Mouse (Mus musculus) intestine, postnatal 0 days (tissue): ENCODE data around the gene Olfr577. TPM values are rescaled to one million over a fixed set of nuclear protein-coding genes. Genes with fewer than 3 reads are reported as not detected.

Experiments
- ATAC-seq: fragments of 200-750 bp; cut with Nextera tagmentation; 2 replicates; pipeline ENCODE4 v1.8.0; 2017; ENCODE audit warnings: mild to moderate bottlenecking, moderate TSS enrichment, moderate library complexity
- H3K27ac ChIP-seq: fragments of 300-500 bp; sonication (generic); 2 replicates; pipeline ENCODE4 v1.5.1; 2014; ENCODE audit warnings: mild to moderate bottlenecking, low read depth, low read length, moderate library complexity
- H3K27me3 ChIP-seq: fragments of 300-500 bp; sonication (generic); replicated peaks from 2 replicates; pipeline ENCODE4 v1.6.1; 2014; ENCODE audit warnings: low read length, mixed read lengths; ENCODE audit not compliant: control insufficient read depth, insufficient read depth
- H3K36me3 ChIP-seq: fragments of 300-500 bp; sonication (generic); 2 replicates; pipeline ENCODE4 v1.6.1; 2014; ENCODE audit warnings: mild to moderate bottlenecking, moderate library complexity; ENCODE audit not compliant: control insufficient read depth, insufficient read depth
- H3K4me1 ChIP-seq: fragments of 300-500 bp; sonication (generic); replicated peaks from 2 replicates; pipeline ENCODE4 v1.6.1; 2014; ENCODE audit warnings: antibody characterized with exemption, low read length, mixed read lengths; ENCODE audit not compliant: control insufficient read depth, insufficient read depth
- H3K4me2 ChIP-seq: fragments of 300-500 bp; sonication (generic); replicated peaks from 2 replicates; pipeline ENCODE4 v1.6.1; 2014; ENCODE audit warnings: low read depth, mild to moderate bottlenecking, moderate library complexity
- H3K4me3 ChIP-seq: fragments of 300-500 bp; sonication (generic); 2 replicates; pipeline ENCODE4 v1.5.1; 2014; ENCODE audit warnings: low read depth, low read length
- H3K9ac ChIP-seq: fragments of 300-500 bp; sonication (generic); 2 replicates; pipeline ENCODE4 v1.6.1; 2014; ENCODE audit warnings: mild to moderate bottlenecking, low read depth, low read length
- H3K9me3 ChIP-seq: fragments of 300-500 bp; sonication (generic); 2 replicates; pipeline ENCODE4 v1.6.1; 2016; ENCODE audit warnings: mixed run types; ENCODE audit not compliant: control insufficient read depth
- CTCF ChIP-seq: sonication (generic); IDR thresholded peaks from 2 replicates; pipeline ENCODE4 v1.5.1; 2016; ENCODE audit warnings: low read depth, mild to moderate bottlenecking, control low read depth, antibody characterized with exemption, moderate library complexity
- WGBS: fragments of 180-500 bp; shearing (Covaris S2); extraction: QIAGEN DNeasy Blood & Tissue Kit; methylation state at CpG from one replicate; pipeline ENCODE4 v1.1.7; 2014; 5-methylcytosine and 5-hydroxymethylcytosine counted together
- polyA plus RNA-seq: library from polyadenylated mRNA; unstranded; fragments of >200 nt; fragmentation: Nextera tagmentation; extraction: Ambion mirVana; gene quantifications from 2 replicates; pipeline ENCODE4 v1.2.1, GENCODE M21; 2015

Gene Olfr577
- polyA plus RNA-seq = not detected in 2 replicates

DNA sequence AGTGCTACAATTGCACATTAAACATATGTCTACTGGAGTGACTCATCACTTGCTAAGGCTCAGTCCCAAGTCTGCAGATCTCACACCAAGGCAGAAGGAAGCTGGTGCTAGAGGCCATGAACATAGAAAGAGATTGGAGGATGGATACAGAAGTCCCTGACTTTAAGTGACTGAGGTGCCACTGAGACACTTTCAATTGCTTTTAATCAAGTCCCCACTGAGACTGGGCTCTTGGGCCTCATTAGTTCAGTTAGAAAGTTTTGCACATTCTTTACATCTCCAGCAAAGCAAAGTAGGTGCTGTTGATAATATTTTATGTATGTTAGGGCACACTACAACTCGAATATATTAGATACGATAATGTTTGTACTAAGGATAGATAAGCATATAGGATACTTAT, at the start of gene Olfr577:
Olfr577 (minus strand) TSS at position 101 of the 400 bp plus-strand sequence.
- Histone ChIP-seq H3K4me2 (no peak within 1 kb of the TSS), H3K36me3 (no peaks in the 10 kb centered on the region), H3K9ac (no peak within 1 kb of the TSS), H3K27ac (no peak within 1 kb of the TSS), H3K4me1 (no peaks in the 10 kb centered on the region), H3K4me3 (no peak within 1 kb of the TSS), H3K9me3 (no peaks in the 10 kb centered on the region), H3K27me3 (no peaks in the 10 kb centered on the region)
- no peak for ATAC-seq
- WGBS = 85% methylated on average over 2 of the region's 2 CpGs
- no peak for TF ChIP-seq CTCF

DNA sequence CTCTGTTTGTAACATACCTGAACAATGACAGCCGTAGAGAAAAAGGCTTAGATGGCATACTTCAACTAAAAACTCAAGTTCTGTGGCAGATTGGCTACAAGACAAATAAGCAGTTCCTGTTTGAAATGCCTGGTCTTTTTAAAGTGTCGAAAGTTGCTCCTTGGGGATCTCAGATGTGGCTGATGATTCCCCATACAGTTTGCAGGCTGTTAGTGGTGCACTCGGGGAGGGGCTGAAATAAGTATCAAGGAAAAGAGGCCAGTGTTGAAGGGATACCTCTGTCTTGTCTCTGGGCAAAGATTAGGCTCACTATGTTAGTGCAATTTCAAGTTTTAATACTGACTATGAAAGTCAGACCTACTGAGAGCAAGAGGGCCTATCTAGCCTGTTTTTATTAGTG, 13.5 kb upstream of the Olfr577 start, which contains the start of gene Olfr578:
Olfr578 (minus strand) TSS at position 101 of the 400 bp plus-strand sequence.
- H3K4me2 ChIP-seq = no peak within 1 kb of the TSS
- no peak within 1 kb of the TSS for H3K27ac ChIP-seq
- H3K4me1 ChIP-seq = no peaks in the 10 kb centered on the region
- no peaks in the 10 kb centered on the region for H3K36me3 ChIP-seq
- H3K27me3 ChIP-seq = no peaks in the 10 kb centered on the region
- ATAC-seq = no peak
- TF ChIP-seq CTCF = no peak
- no peak within 1 kb of the TSS for H3K9ac ChIP-seq
- 68% methylated on average over 3 of the region's 3 CpGs for WGBS
- H3K9me3 ChIP-seq = no peaks in the 10 kb centered on the region
- no peak within 1 kb of the TSS for H3K4me3 ChIP-seq

DNA sequence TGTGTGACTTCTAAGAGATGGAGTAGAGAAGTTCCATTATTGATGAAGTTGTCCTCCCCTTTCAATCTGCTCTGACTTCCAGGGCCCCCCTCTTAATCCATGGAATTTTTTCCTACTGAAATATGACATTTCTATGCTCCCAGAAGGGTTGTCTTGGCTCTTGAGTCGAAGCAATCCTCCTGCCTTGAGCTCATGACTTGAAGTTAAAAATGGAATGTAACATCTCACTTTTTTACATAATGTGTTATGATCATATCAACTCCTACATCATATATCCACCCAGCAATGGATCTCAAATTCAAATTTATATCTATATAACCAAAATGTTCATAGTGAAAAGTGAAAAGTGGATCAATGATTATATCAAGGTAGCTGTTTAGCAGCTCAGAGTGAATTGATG, 1.3 kb downstream of the Olfr577 start:
- 42% methylated on average over 1 of the region's 1 CpGs for WGBS
- Histone ChIP-seq H3K4me2 (no peak overlapping the region), H3K9ac (no peak overlapping the region), H3K9me3 (no peaks in the 10 kb centered on the region), H3K36me3 (no peaks in the 10 kb centered on the region), H3K27me3 (no peaks in the 10 kb centered on the region), H3K4me1 (no peaks in the 10 kb centered on the region), H3K4me3 (no peak overlapping the region), H3K27ac (no peak overlapping the region)
- no peak for TF ChIP-seq CTCF
- no peak for ATAC-seq

DNA sequence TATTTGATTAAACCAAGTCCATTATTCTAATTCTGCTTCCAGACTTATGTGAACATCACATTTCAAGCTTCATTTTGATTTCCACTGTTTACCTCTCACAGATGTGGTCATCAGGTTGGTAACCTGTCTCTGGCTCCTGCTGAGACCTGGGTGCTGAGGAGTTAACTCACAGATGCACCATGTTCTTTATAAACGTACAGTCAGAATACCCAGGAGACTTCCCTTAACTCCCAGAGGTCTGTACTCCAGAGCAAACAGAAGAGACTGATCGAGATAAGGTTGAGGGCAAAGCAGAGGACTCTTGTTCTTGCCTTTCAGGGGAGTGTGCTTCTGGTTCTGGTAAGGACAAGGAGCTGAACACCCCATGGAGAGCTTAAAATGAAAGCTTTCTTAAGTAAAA, 13.4 kb downstream of the Olfr577 start, which contains the start of gene Olfr576:
Olfr576 (plus strand) TSS at position 301 of the 400 bp plus-strand sequence.
- no peak for TF ChIP-seq CTCF
- 6% methylated on average over 2 of the region's 2 CpGs for WGBS

DNA sequence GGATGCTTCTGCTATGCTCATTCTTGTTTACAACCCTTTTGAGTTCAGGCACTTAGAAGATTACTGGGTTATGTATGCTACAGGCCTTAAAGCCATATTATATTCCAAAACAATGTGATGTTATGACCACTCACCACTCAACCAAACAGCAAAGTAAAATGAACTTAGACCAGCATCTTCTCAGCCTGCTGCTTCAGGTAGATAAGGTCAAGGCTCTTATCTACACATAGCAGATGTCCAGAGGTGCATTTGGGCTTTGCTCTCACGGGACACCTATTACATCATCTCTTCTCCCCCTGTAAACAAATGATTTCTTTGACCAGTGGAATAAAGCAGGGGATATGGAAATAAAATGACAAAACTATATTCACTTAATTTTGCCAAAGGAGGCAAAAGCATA, 17.1 kb downstream of the Olfr577 start, which contains the start of gene Olfr575:
Olfr575 (minus strand) TSS at position 183 of the 400 bp plus-strand sequence.
- ATAC-seq = no peak
- Histone ChIP-seq H3K4me2 (no peak within 1 kb of the TSS), H3K9me3 (no peaks in the 10 kb centered on the region), H3K4me3 (no peak within 1 kb of the TSS), H3K36me3 (no peaks in the 10 kb centered on the region), H3K9ac (no peak within 1 kb of the TSS), H3K4me1 (no peaks in the 10 kb centered on the region), H3K27ac (no peak within 1 kb of the TSS), H3K27me3 (no peaks in the 10 kb centered on the region)
- TF ChIP-seq CTCF = no peak
- 47% methylated on average over 1 of the region's 1 CpGs for WGBS

More for the DNA sequence above, 13.4 kb downstream of the Olfr577 start, which contains the start of gene Olfr576:
- no peaks in the 10 kb centered on the region for H3K4me1 ChIP-seq
- H3K4me2 ChIP-seq = no peak within 1 kb of the TSS
- H3K27me3 ChIP-seq = no peaks in the 10 kb centered on the region
- H3K36me3 ChIP-seq = no peaks in the 10 kb centered on the region
- ATAC-seq = no peak
- H3K9ac ChIP-seq = no peak within 1 kb of the TSS
- H3K27ac ChIP-seq = no peak within 1 kb of the TSS
- H3K4me3 ChIP-seq = no peak within 1 kb of the TSS
- no peaks in the 10 kb centered on the region for H3K9me3 ChIP-seq

DNA sequence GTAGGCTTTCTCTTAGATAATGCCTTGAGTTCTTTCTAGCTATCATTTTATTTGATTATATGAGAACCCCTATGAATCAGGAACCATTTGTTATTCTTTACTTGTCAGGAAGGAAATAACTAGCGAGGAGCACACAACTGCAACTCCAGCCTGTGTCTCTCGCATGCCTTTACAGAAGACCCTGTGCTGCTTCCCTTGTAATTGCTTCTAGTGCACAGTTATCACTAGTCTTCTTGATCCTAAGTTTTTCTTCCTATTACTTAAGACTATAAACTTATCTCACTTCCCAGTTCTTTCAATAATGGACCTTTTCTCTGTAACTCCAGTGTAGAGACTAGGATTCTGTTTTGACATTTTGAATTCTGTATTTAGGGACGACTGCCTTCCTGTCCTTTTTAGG, 17.6 kb downstream of the Olfr577 start:
- no peaks in the 10 kb centered on the region for H3K36me3 ChIP-seq
- no peak overlapping the region for H3K4me2 ChIP-seq
- no peak overlapping the region for H3K4me3 ChIP-seq
- H3K27ac ChIP-seq = no peak overlapping the region
- H3K4me1 ChIP-seq = no peaks in the 10 kb centered on the region
- ATAC-seq = no peak
- no peak overlapping the region for H3K9ac ChIP-seq
- 69% methylated on average over 3 of the region's 3 CpGs for WGBS
- H3K9me3 ChIP-seq = no peaks in the 10 kb centered on the region
- H3K27me3 ChIP-seq = no peaks in the 10 kb centered on the region
- TF ChIP-seq CTCF = no peak

DNA sequence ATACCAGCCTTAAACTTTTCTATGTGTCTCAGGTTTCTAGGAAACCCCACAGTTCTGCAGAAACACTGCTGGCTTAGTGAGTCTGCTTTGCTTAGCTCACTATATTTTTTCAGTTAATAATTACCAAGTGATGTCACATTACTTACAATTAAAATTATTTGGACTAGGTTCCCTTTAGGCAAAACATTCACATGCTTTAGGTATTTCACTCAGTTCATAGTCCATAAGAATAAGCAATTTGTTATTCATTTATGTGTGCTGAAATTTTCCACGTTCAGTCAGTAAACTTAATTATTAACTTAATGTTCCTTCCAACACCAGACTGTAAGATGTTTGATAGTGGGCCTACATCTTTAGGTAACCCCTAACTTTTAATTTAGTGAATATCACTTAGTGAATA, 25.0 kb downstream of the Olfr577 start:
- Histone ChIP-seq H3K4me1 (no peaks in the 10 kb centered on the region), H3K4me3 (no peak overlapping the region), H3K27me3 (no peaks in the 10 kb centered on the region), H3K9me3 (no peaks in the 10 kb centered on the region), H3K4me2 (no peak overlapping the region), H3K36me3 (no peaks in the 10 kb centered on the region), H3K27ac (no peak overlapping the region), H3K9ac (no peak overlapping the region)
- WGBS = 32% methylated on average over 1 of the region's 1 CpGs
- ATAC-seq = no peak
- TF ChIP-seq CTCF = no peak
